Mouse (Mus musculus): ENCODE data around the gene Psma7.

Psma7 gene

DNA sequence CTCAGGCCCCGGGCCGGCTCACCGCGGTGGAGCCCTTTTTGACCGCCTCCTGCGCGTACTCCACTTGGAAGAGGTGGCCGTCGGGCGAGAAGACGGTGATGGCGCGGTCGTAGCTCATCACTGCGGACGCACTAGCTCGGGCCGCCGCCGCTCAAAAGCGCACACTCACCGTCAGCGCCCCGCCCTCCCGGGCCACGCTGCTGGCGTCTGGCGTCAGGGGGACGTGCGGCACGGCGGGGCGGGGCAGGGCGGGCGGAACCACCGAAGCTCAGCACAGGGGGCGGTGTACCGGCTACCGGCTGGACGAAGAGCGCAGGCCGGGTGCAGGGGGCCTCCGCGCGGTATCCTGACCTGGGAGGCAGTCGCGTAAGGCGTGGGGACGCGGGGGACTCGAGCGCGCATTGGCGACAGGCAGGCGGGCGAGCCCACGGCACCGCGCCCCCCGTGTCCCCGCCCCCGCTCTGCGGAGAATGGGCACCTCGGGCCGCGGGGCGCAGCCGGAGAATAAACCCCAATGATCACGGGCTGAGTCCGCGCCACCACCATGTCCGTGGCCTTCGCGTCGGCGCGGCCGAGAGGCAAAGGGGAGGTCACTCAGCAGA is at the start of gene Psma7, which contains the start of gene Ss18l1:
Psma7 (minus strand) TSS at position 178 of the 602 bp plus-strand sequence.
Ss18l1 (plus strand) TSS at position 254 of the 602 bp plus-strand sequence.
- DNase-seq (ENCODE audit: low spot score in 2 of 2): peak; percentile 81 to 83

DNA sequence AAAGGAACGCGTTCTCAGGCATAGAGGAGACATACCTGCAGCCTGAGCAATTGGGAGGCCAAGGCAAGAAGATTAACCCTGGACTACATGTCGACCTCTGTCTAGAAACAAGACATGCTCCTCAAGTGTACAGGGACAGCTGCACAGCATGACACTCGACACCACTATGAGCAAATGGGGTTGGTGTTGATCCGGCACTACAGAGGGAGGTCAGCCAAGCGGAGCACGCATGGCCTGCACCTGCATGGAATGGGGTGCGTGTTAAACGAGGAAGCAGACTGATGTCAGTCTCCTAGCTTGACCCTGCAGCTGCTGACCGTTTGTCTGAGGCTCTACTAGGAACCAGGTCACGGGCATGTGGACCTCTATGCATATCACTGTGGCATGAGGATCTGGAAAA is 48.1 kb upstream of the Psma7 start:
- no peak for DNase-seq (ENCODE audit: low spot score in 2 of 2)

DNA sequence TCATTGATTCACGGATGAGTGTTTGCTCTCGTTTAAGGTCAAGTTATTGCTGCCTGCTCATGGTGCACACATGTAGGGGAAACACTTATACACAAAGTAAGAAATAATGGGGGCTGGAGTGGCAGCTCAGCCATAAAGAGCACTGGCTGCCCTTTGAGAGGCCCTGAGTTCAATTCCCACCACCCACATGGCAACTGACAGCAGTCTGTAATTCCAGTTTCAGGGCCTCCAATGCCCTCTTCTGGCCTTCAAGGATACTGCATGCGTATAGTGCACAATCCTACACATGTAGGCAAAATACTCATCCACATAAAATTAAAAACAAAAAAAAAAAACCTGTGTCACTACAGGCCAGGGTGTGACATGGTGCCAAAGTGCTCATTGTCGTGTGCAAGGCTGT is 45.2 kb upstream of the Psma7 start:
- no peak for DNase-seq (ENCODE audit: low spot score in 2 of 2)

- DNase-seq (ENCODE audit: low spot score in 2 of 2): no peak
These were observed 44.4 kb upstream of the Psma7 start for GRCm38 (mm10) chr2:180086637-180087027.

DNA sequence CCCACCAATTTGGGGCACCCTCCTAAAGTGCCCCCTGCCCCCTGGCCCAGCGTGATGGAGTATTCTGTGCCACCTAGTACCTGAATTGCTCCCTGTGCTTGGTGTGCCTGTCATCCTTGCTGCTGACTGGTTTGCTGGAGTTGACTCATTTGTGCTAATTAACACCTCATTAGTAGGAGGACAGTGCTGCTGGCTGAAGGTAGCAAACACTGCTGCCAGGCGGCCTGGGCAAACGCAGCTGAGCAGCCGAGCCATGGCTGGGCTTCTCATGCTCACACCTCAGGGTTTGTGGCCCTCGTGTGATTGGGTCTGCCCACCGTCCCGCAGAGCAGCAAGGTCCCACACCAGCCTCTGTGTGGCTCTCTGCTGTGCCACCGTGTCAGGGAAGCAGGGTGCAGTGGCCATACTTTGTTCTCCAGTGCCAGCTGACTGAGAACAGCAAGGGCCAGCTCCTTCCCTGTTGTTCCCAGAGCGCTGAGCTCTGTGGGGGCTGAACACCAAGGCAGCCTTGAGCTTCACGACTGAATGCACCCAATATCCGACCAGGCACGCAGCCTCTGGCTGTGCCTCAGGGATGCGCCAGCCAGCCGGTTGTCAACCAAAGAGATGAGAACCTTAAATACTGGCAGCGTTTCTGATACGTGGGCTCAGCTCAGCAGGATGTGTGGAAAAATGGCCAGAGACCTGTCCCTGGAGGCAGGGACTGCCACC is 43.8 kb upstream of the Psma7 start:
- DNase-seq (ENCODE audit: low spot score in 2 of 2): no peak

DNA sequence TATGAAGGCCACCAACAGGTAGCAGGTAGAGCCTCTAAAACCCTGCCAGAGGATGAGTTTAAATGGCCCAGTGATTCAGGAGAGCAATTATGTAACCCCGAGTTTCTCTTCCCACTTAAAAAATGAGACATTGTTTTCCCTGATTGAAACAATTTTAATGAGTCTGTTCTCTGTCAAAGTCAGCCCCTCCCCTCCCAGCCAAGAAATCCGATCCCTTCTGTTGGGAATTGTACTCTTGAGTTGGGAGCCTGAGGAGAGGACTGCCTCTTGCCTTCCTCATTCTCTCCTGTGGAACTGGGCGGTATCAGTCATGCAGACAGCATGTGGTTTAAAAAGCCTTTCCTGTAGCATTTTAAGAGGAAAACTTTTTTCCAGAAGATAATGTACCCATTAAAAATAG is 42.3 kb upstream of the Psma7 start:
- no peak for DNase-seq (ENCODE audit: low spot score in 2 of 2)

DNA sequence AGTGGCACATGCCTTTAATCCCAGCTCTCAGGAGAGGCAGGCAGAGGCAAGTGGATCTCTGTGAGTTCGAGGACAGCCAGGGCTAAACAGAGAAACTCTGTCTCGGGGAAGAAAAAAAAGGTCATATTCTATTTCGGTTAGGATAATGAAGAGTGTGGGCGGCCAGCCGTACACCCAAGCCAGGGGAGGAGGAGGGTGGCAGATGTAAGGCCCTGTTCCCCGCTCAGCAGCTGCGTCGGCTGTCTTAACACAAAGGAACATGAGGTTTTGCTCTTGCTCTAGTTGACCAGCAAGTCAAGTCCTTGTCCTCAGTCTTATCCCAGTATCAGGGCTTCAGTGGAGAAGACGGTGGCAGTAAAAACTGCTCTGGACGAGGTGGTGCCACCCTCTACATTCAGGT is 40.8 kb upstream of the Psma7 start:
- DNase-seq (ENCODE audit: low spot score in 2 of 2): no peak

DNA sequence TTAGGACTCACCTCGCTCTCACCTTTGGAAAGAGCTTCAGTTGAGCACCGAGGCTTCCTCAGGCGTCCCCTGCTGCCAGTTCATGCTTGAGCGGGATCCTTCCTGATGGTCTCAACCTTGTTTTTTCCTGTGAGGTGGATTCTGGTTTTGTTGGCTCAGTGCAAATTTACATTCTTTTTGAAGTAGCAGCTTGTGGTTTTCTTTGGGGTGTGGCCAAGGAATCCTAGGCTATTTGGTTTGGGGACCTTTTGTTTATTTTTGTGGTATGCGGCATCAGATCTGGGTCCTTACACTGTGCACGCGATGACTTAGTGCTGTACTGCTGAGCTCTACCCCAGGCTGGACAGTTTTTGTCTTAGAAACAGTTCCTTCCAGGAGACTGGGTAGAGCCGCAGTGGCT is 38.4 kb upstream of the Psma7 start:
- DNase-seq (ENCODE audit: low spot score in 2 of 2): no peak

- DNase-seq (ENCODE audit: low spot score in 2 of 2): no peak
These were observed 35.4 kb upstream of the Psma7 start for GRCm38 (mm10) chr2:180077622-180078021.

- DNase-seq (ENCODE audit: low spot score in 2 of 2): no peak
These were observed 30.7 kb upstream of the Psma7 start for GRCm38 (mm10) chr2:180072886-180073285.

GRCm38 (mm10) chr2:180071671-180072070 is 29.4 kb upstream of the Psma7 start:
- DNase-seq (ENCODE audit: low spot score in 2 of 2): no peak

DNA sequence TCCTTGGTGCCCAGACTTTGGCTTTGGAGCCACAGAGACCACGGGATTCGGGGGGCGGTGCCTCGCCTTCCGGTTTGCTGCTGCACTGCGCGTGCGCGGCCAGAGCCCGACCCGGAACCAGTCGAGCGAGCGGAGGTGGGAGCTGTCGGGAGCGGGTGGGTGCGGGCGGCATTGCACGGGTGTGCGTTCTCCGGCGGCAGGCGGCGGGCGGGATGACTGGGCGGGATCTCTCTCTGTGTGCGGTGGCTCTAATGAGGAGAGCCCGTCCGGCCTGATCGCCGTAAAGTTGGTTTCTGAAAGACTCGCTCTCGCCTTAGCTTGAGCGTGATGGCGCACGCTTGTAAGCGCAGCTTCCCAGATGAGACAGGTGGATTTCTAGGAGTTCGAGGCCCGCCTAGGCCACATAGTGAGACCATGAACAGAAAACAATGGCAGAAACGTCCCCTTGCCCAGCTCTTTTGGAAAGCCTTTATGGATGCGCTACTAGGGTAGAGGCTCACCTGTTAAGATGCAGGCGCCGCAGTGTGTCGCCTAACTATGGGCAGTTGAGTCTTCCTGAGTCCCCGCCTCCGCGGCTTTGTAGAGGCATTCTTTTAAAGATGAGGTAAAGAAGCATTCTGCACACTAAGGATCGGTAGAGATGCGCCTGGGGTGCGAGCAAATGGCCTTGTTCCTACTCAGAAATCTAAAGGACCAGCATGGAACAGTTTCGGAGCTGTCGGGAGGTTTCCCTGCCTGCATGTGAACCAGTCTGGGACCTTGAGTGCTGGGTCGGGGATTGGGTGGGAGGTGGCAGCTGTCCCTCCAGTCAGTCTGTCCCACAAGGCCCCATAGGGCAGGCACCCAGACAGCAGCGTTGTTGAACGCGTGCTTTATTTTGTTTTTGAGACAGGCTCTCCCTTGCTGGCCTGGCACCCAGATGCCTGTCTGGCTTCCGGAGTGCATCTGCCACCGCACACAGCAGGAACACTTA is 28.5 kb upstream of the Psma7 start, which contains the start of gene Mtg2:
Mtg2 (plus strand) TSS at position 108 of the 973 bp plus-strand sequence.
- peak; percentile 91 to 96 for DNase-seq (ENCODE audit: low spot score in 2 of 2)

- DNase-seq (ENCODE audit: low spot score in 2 of 2): no peak
These were observed 27.7 kb upstream of the Psma7 start for GRCm38 (mm10) chr2:180069770-180070480.

- DNase-seq (ENCODE audit: low spot score in 2 of 2): no peak
These were observed 21.3 kb upstream of the Psma7 start for GRCm38 (mm10) chr2:180063338-180064131.

DNA sequence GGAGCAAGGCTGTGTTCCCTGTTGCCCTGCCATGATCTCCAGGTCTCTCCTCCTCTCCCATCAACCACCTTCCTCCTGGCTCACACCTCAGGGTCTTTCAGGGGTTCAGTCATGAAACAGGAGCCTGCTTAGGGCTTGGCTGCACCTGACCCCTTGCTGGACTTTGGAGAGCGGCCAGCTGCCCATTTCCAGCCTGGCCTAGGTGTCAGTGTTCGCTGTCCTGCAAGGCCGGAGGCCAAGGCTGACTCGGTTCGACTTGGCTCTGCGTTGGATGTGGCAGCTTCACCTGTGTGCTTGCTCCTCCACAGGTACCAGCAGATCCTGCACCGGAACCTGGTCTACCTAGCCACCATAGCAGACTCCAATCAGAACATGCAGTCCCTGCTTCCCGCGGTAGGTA is 10.8 kb upstream of the Psma7 start:
- no peak for DNase-seq (ENCODE audit: low spot score in 2 of 2)

DNA sequence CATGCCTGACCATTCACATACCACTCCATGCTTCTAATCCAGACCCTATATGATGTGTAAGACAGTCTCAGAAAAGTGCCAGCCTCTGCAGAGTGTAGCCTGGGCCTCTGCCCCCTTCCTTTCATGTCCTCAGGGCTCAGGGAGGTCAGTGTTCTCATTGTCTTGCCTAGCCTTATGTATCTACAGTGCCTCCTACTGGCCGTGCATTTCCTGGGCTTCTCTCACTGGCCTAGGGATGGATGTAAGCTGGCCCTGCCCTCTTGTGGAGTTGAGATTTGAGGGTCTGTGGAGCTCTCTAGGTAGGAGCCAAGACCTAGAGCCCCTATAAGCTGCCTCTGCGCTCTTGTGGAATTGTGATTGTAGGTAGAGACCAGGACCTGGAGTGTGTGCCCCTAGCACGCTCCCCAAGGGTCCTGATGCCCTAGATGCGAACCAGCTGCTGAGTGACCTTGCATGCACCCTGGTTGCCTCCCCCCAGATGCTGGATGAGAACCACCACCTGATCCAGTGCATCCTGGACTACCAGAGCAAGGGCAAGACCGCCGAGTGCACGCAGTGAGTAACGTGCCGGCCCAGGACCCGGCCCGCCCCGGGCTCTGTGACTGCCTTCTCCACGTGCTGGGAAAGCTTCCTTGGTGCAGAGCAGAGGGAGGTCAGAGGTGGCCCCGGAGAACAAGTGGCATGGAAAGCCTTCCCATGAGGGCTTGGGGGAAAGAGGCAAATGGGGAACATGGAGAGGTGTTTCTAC is 9.9 kb upstream of the Psma7 start:
- no peak for DNase-seq (ENCODE audit: low spot score in 2 of 2)

GRCm38 (mm10) chr2:180050986-180051385 is 8.8 kb upstream of the Psma7 start:
- peak; percentile 62 to 81 for DNase-seq (ENCODE audit: low spot score in 2 of 2)

- DNase-seq (ENCODE audit: low spot score in 2 of 2): no peak
These were observed 5.9 kb upstream of the Psma7 start for GRCm38 (mm10) chr2:180047980-180048635.

DNA sequence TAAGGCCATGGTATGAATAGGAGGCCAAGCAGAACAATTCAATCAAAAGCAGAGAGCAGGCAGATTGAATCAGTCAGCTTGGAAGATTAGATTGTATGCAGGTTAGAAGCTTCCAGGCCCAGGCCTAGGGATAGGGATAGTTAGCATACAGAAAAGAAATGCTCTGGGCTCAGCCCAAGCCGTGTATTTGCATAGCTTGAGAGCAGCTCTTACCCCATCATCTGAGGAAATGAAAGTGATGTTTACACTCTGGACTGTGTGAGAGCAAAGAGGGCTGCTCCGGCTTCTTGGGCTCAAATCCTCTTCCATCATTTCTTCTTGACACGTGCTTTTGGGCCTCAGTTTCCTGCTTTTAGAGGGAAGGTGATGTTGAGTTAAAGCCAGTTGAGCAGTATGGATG is 5.3 kb upstream of the Psma7 start:
- DNase-seq (ENCODE audit: low spot score in 2 of 2): no peak

GRCm38 (mm10) chr2:180045283-180045682 is 3.0 kb upstream of the Psma7 start:
- DNase-seq (ENCODE audit: low spot score in 2 of 2): no peak

Data from frontal cortex, postnatal 14 days (tissue).